In genomic region chr7:4080552-4080951, GRCm38 (mm10) we compare ENCODE assay signal across 17 mouse cellular contexts. TPM values are rescaled to one million over a fixed set of nuclear protein-coding genes. Genes with fewer than 3 reads are reported as not detected.
DNase-seq lines count a peak whose midpoint lies in the region; ATAC-seq and TF ChIP-seq lines count a peak whose summit lies in the region.
"Had no signal": no experiment of that assay in that cellular context is flagged by ENCODE, and none has a peak within 500 bp of the region (broad histone marks: within the 10 kb centered on the region; RNA-seq: fewer than 3 reads in every experiment).

No protein-coding gene starts in this region.

- no peak for ATAC-seq in lung, embryonic 14.5 days (ENCODE audit: insufficient read depth)
- peak; percentile 84 for ATAC-seq in monocyte, adult 5-6 weeks (replicated peaks; ENCODE audit: insufficient number of reproducible peaks, low FRiP score, low TSS enrichment, poor library complexity, severe bottlenecking)
- ATAC-seq: forebrain, embryonic 15.5 days; midbrain, embryonic 16.5 days had no signal

- H3K4me1 ChIP-seq in lung, embryonic 14.5 days (ENCODE audit: insufficient read depth) = no peaks in the 10 kb centered on the region
- peaks cover 7% of the 10 kb centered on the region for H3K4me1 ChIP-seq in lung, adult 2 months (ENCODE audit: control insufficient read depth, insufficient read depth, low read length)
- H3K4me1 ChIP-seq in CH12.LX (ENCODE audit: control insufficient read depth in 1 of 2, insufficient read depth in 2 of 2) = peaks cover 16 to 68% of the 10 kb centered on the region in 2 experiments
- H3K4me1 ChIP-seq in bone marrow macrophage, adult 2 months (ENCODE audit: control insufficient read depth, insufficient read depth, low read length) = peaks cover 48% of the 10 kb centered on the region
- H3K4me1 ChIP-seq in forebrain, embryonic 10.5 days = no peaks in the 10 kb centered on the region
- H3K4me1 ChIP-seq: forebrain, embryonic 15.5 days; limb, embryonic 12.5 days; lung, embryonic 15.5 days had no signal

- H3K9me3 ChIP-seq in lung, embryonic 14.5 days (ENCODE audit: low read depth, low read length) = no peaks in the 10 kb centered on the region
- no peaks in the 10 kb centered on the region for H3K9me3 ChIP-seq in CH12.LX (replicated peaks; ENCODE audit: low read length)
- no peaks in the 10 kb centered on the region for H3K9me3 ChIP-seq in forebrain, embryonic 10.5 days
- H3K9me3 ChIP-seq: forebrain, embryonic 15.5 days; limb, embryonic 12.5 days; lung, embryonic 15.5 days had no signal

- no peak overlapping the region for H3K9ac ChIP-seq in lung, embryonic 14.5 days
- no peak overlapping the region for H3K9ac ChIP-seq in CH12.LX (ENCODE audit: insufficient read depth, low read depth)
- H3K9ac ChIP-seq: forebrain, embryonic 15.5 days; limb, embryonic 12.5 days; lung, embryonic 15.5 days had no signal

- no peaks in the 10 kb centered on the region for H3K27me3 ChIP-seq in lung, embryonic 14.5 days (ENCODE audit: insufficient read depth, low read length)
- no peaks in the 10 kb centered on the region for H3K27me3 ChIP-seq in CH12.LX (replicated peaks)
- H3K27me3 ChIP-seq in forebrain, embryonic 10.5 days (ENCODE audit: poor library complexity, severe bottlenecking) = no peaks in the 10 kb centered on the region
- H3K27me3 ChIP-seq: forebrain, embryonic 15.5 days; limb, embryonic 12.5 days; lung, embryonic 15.5 days had no signal

- no peak for TF ChIP-seq CTCF in lung, embryonic 14.5 days (IDR thresholded peaks at IDR 0.05; ENCODE audit: low read depth)
- no peak for TF ChIP-seq CTCF in lung, adult 2 months (IDR thresholded peaks at IDR 0.05; ENCODE audit: insufficient read depth, low read length)
- no peak for TF ChIP-seq CTCF in CH12.LX (conservative IDR thresholded peaks at IDR 0.05 in 1 of 2, IDR thresholded peaks at IDR 0.05 in 1 of 2; ENCODE audit: low read depth in 2 of 2, low read length in 2 of 2)
- no peak for TF ChIP-seq CTCF in bone marrow macrophage, adult 2 months (IDR thresholded peaks at IDR 0.05; ENCODE audit: low read depth, low read length)

- in situ Hi-C loops in CH12.LX (cut with MboI; ENCODE audit: low pct_ligation_motif_present, low pct_unique_long_range_greater_than_20kb, low sequenced_read_pairs) = no loop called here

- no peak overlapping the region for H3K27ac ChIP-seq in lung, embryonic 14.5 days (ENCODE audit: low read depth)
- no peak overlapping the region for H3K27ac ChIP-seq in CH12.LX (ENCODE audit: insufficient read depth, low read depth)
- H3K27ac ChIP-seq in bone marrow macrophage, adult 2 months (ENCODE audit: insufficient read depth, low read depth, low read length) = peak overlapping the region; percentile 49; the same call in 1 of the 2 replicates
- H3K27ac ChIP-seq in forebrain, embryonic 10.5 days = no peak overlapping the region
- H3K27ac ChIP-seq: forebrain, embryonic 15.5 days; gastrocnemius, adult 2 months; limb, embryonic 12.5 days; lung, embryonic 15.5 days had no signal

- no peak for TF ChIP-seq POLR2A in lung, adult 2 months (IDR thresholded peaks at IDR 0.05; ENCODE audit: borderline replicate concordance, extremely low read depth, low read depth, low read length)
- no peak for TF ChIP-seq POLR2A in CH12.LX (IDR thresholded peaks at IDR 0.05; ENCODE audit: low read depth, low read length)
- no peak for TF ChIP-seq POLR2A in bone marrow macrophage, adult 2 months (IDR thresholded peaks at IDR 0.05; ENCODE audit: borderline replicate concordance, low read depth, low read length)

- H3K79me2 ChIP-seq in CH12.LX (replicated peaks; ENCODE audit: control insufficient read depth, extremely low read depth, insufficient read depth, poor library complexity, severe bottlenecking) = no peaks in the 10 kb centered on the region

- no peak overlapping the region for H3K4me3 ChIP-seq in lung, embryonic 14.5 days (ENCODE audit: low read depth, low read length)
- H3K4me3 ChIP-seq in lung, adult 2 months (replicated peaks; ENCODE audit: extremely low read depth, low read depth, low read length) = no peak overlapping the region
- no peak overlapping the region for H3K4me3 ChIP-seq in CH12.LX (replicated peaks in 1 of 3; ENCODE audit: low read depth in 2 of 3, low read length in 2 of 3, poor library complexity in 1 of 3)
- no peak overlapping the region for H3K4me3 ChIP-seq in bone marrow macrophage, adult 2 months (ENCODE audit: insufficient read depth, low read length)
- H3K4me3 ChIP-seq in forebrain, embryonic 10.5 days = no peak overlapping the region
- H3K4me3 ChIP-seq: forebrain, embryonic 15.5 days; gastrocnemius, adult 2 months; limb, embryonic 12.5 days; lung, embryonic 15.5 days had no signal

- TF ChIP-seq EP300 in CH12.LX (IDR thresholded peaks at IDR 0.05; ENCODE audit: low read length) = peak; percentile 87

- DNase-seq in lung, embryonic 14.5 days = peak; percentile 7
- no peak for DNase-seq in lung, adult 2 months
- peak; percentile 65 for DNase-seq in CH12.LX (ENCODE audit: extremely low read depth)
- no peak for DNase-seq in adrenal gland, postnatal 36 days
- DNase-seq in forebrain, embryonic 10.5 days (ENCODE audit: extremely low spot score, low spot score) = no peak
- DNase-seq: cerebellum, adult 8-10 months; gastrocnemius, adult 2 months; heart, postnatal 4 days; right cerebral cortex, postnatal 25 days; thymus, postnatal 36 days had no signal

- TF ChIP-seq RAD21 in CH12.LX (IDR thresholded peaks at IDR 0.05; ENCODE audit: low read depth, low read length) = no peak

- dilution Hi-C loops in CH12.LX (cut with MboI; ENCODE audit: extremely low pct_ligation_motif_present, extremely low pct_unique_long_range_greater_than_20kb, low sequenced_read_pairs) = no loop called here

- H3K4me2 ChIP-seq in lung, embryonic 14.5 days = no peak overlapping the region
- H3K4me2 ChIP-seq in CH12.LX (ENCODE audit: insufficient read depth, low read depth, poor library complexity, severe bottlenecking) = no peak overlapping the region
- H3K4me2 ChIP-seq: forebrain, embryonic 15.5 days; heart, embryonic 11.5 days; limb, embryonic 12.5 days; lung, embryonic 15.5 days had no signal

- 77% methylated on average over 4 of the region's 4 CpGs for WGBS in lung, embryonic 14.5 days
- 75% methylated on average over 4 of the region's 4 CpGs for WGBS in lung, adult 2 months
- WGBS in forebrain, embryonic 10.5 days = 92% methylated on average over 4 of the region's 4 CpGs

- H3K36me3 ChIP-seq in lung, embryonic 14.5 days (ENCODE audit: insufficient read depth) = no peaks in the 10 kb centered on the region
- no peaks in the 10 kb centered on the region for H3K36me3 ChIP-seq in CH12.LX (replicated peaks in 1 of 2; ENCODE audit: control insufficient read depth in 1 of 2, insufficient read depth in 1 of 2, low read length in 1 of 2)
- H3K36me3 ChIP-seq in forebrain, embryonic 10.5 days (replicated peaks) = no peaks in the 10 kb centered on the region
- H3K36me3 ChIP-seq: forebrain, embryonic 15.5 days; limb, embryonic 12.5 days; lung, embryonic 15.5 days had no signal

TF ChIP-seq in CH12.LX, 34 proteins besides CTCF, POLR2A, EP300 and RAD21 (continues in another document):
- no peak for TF ChIP-seq USF1 (IDR thresholded peaks at IDR 0.05; ENCODE audit: low read depth, low read length)
- TF ChIP-seq JUND (conservative IDR thresholded peaks at IDR 0.05; ENCODE audit: low read depth, low read length) = peak; percentile 66
- TF ChIP-seq IRF4 (IDR thresholded peaks at IDR 0.05; ENCODE audit: low read depth, low read length) = peak; percentile 65
- TF ChIP-seq MAZ (IDR thresholded peaks at IDR 0.05; ENCODE audit: low read depth, low read length) = no peak
- peak; percentile 81 for TF ChIP-seq ETS1 (conservative IDR thresholded peaks at IDR 0.05; ENCODE audit: low read depth, low read length)
- TF ChIP-seq E2F4 (IDR thresholded peaks at IDR 0.05; ENCODE audit: insufficient replicate concordance, low read depth, low read length) = no peak
- peak; percentile 43; the same call in 1 of the 2 replicates for TF ChIP-seq MEF2A (IDR thresholded peaks at IDR 0.05; ENCODE audit: borderline replicate concordance, low read depth, low read length)
- peak; percentile 55 for TF ChIP-seq BHLHE40 (IDR thresholded peaks at IDR 0.05; ENCODE audit: low read depth, low read length)
- TF ChIP-seq TCF12 (IDR thresholded peaks at IDR 0.05; ENCODE audit: low read depth, low read length) = peak; percentile 35; the same call in 1 of the 2 replicates

RNA-seq across cellular contexts. Expression of gene Lair1, which starts 17.5 kb away (rescaled TPM):
- polyA plus RNA-seq in lung, embryonic 14.5 days (2014; fragmentation: Nextera tagmentation; extraction: Ambion mirVana) = 0.16 and 0.93 TPM in 2 replicates
- polyA plus RNA-seq in lung, adult 2 months (2012; rRNA removed) = 4.7 and 7.2 TPM in 2 replicates
- total RNA-seq in CH12.LX (2012; rRNA removed) (0.21 and 0.38 TPM in 2 replicates), CH12.LX (2014; rRNA removed) (4.6 TPM in 2 replicates)
- 3.1 and 4.0 TPM in 2 replicates for polyA plus RNA-seq in CH12.LX (2012; ENCODE audit: insufficient read length, low read depth)
- polyA plus RNA-seq in bone marrow macrophage, adult 2 months (2012; ENCODE audit: insufficient read depth, insufficient read length, missing spikeins) = 116 and 127 TPM in 2 replicates
- 201 to 374 TPM (median 334 TPM) in 3 replicates for total RNA-seq in monocyte, adult 5-6 weeks (2017)
- total RNA-seq in adrenal gland, postnatal 36 days (2021) = 1 to 10 TPM; 2.2 to 2.4 TPM
- 0.26 and 0.51 TPM in 2 replicates for polyA plus RNA-seq in forebrain, embryonic 10.5 days (2016; fragmentation: Nextera tagmentation; extraction: Ambion mirVana)

RNA-seq across cellular contexts. Expression of gene Ttyh1, which starts 38.7 kb away (rescaled TPM):
- 2.1 and 2.6 TPM in 2 replicates for polyA plus RNA-seq in lung, embryonic 14.5 days (2014; fragmentation: Nextera tagmentation; extraction: Ambion mirVana)
- 2.6 and 3.0 TPM in 2 replicates for polyA plus RNA-seq in lung, adult 2 months (2012; rRNA removed)
- total RNA-seq in CH12.LX (2012; rRNA removed) = 0.08 and 0.13 TPM in 2 replicates
- not detected in 2 replicates for total RNA-seq in CH12.LX (2014; rRNA removed)
- 0.16 and 0.17 TPM in 2 replicates for polyA plus RNA-seq in CH12.LX (2012; ENCODE audit: insufficient read length, low read depth)
- not detected in 2 replicates for polyA plus RNA-seq in bone marrow macrophage, adult 2 months (2012; ENCODE audit: insufficient read depth, insufficient read length, missing spikeins)
- not detected in 3 replicates for total RNA-seq in monocyte, adult 5-6 weeks (2017)
- total RNA-seq in adrenal gland, postnatal 36 days (2021) = 1 to 10 TPM; 1.9 to 3.5 TPM
- 32.6 and 33.0 TPM in 2 replicates for polyA plus RNA-seq in forebrain, embryonic 10.5 days (2016; fragmentation: Nextera tagmentation; extraction: Ambion mirVana)

RNA-seq across cellular contexts. Expression of gene Leng8, which starts 56.3 kb away (rescaled TPM):
- polyA plus RNA-seq in lung, embryonic 14.5 days (2014; fragmentation: Nextera tagmentation; extraction: Ambion mirVana) = 44.6 and 51.2 TPM in 2 replicates
- 648 and 958 TPM in 2 replicates for polyA plus RNA-seq in lung, adult 2 months (2012; rRNA removed)
- 28.6 and 33.5 TPM in 2 replicates for total RNA-seq in CH12.LX (2012; rRNA removed)
- total RNA-seq in CH12.LX (2014; rRNA removed) = 17.6 and 23.2 TPM in 2 replicates
- 46.6 and 48.7 TPM in 2 replicates for polyA plus RNA-seq in CH12.LX (2012; ENCODE audit: insufficient read length, low read depth)
- 126 and 153 TPM in 2 replicates for polyA plus RNA-seq in bone marrow macrophage, adult 2 months (2012; ENCODE audit: insufficient read depth, insufficient read length, missing spikeins)
- 93.7 to 137 TPM (median 95.1 TPM) in 3 replicates for total RNA-seq in monocyte, adult 5-6 weeks (2017)
- total RNA-seq in adrenal gland, postnatal 36 days (2021) = 10 to 100 TPM; 70.0 to 88.7 TPM
- 60.6 and 61.5 TPM in 2 replicates for polyA plus RNA-seq in forebrain, embryonic 10.5 days (2016; fragmentation: Nextera tagmentation; extraction: Ambion mirVana)

Comparison
In these comparisons a context has a peak if more than half of its experiments do, and no peak if none do; other contexts are left out.
1. DNase-seq: peak in lung, embryonic 14.5 days (single experiment) and CH12.LX (single experiment); none in lung, adult 2 months (single experiment), adrenal gland, postnatal 36 days (0 of 2) and forebrain, embryonic 10.5 days (single experiment).
2. RNA of gene Lair1, which starts 17.5 kb away (polyA plus RNA-seq): 116 to 127 TPM in bone marrow macrophage, adult 2 months; 4.7 to 7.2 TPM in lung, adult 2 months, 3.1 to 4.0 TPM in CH12.LX, 0.26 to 0.51 TPM in forebrain, embryonic 10.5 days and 0.16 to 0.93 TPM in lung, embryonic 14.5 days; every median in the first group is over 10 times any median in the second.